ENCODE assay signal across 8 mouse cellular contexts in genomic region chr4:82622321-82622836, GRCm38 (mm10).
DNase-seq lines count a peak whose midpoint lies in the region; ATAC-seq and TF ChIP-seq lines count a peak whose summit lies in the region.

No protein-coding gene starts in this region.

- peak; percentile 60 for DNase-seq in neural tube, embryonic 11.5 days (ENCODE audit: low spot score)
- no peak for DNase-seq in neural tube, embryonic 10.5 days (ENCODE audit: extremely low spot score, low spot score)
- DNase-seq in embryo, embryonic 9.5 days (ENCODE audit: extremely low spot score), result peak; percentile 14
- peak; percentile 47 for DNase-seq in kidney, postnatal 0 days (ENCODE audit: low spot score)
- no peak for DNase-seq in liver, embryonic 11.5 days (ENCODE audit: low spot score)

- no peaks in the 10 kb centered on the region for H3K9me3 ChIP-seq in neural tube, embryonic 11.5 days (ENCODE audit: control insufficient read depth, low read length)
- H3K9me3 ChIP-seq in heart, embryonic 13.5 days, result no peaks in the 10 kb centered on the region
- no peaks in the 10 kb centered on the region for H3K9me3 ChIP-seq in kidney, postnatal 0 days (replicated peaks; ENCODE audit: low read length)
- no peaks in the 10 kb centered on the region for H3K9me3 ChIP-seq in liver, embryonic 11.5 days (ENCODE audit: control insufficient read depth, low read length)
- H3K9me3 ChIP-seq in neural tube, embryonic 12.5 days, result no peaks in the 10 kb centered on the region

- H3K27me3 ChIP-seq in neural tube, embryonic 11.5 days (ENCODE audit: control insufficient read depth, insufficient read depth, low read length), result no peaks in the 10 kb centered on the region
- no peaks in the 10 kb centered on the region for H3K27me3 ChIP-seq in heart, embryonic 13.5 days (replicated peaks)
- no peaks in the 10 kb centered on the region for H3K27me3 ChIP-seq in kidney, postnatal 0 days (ENCODE audit: insufficient read depth, low read length)
- no peaks in the 10 kb centered on the region for H3K27me3 ChIP-seq in liver, embryonic 11.5 days (replicated peaks; ENCODE audit: control insufficient read depth, insufficient read depth, low read length)
- H3K27me3 ChIP-seq in neural tube, embryonic 12.5 days (replicated peaks), result no peaks in the 10 kb centered on the region

- TF ChIP-seq CTCF in kidney, postnatal 0 days (IDR thresholded peaks at IDR 0.05; ENCODE audit: low read depth), result no peak

- 13% methylated on average over 3 of the region's 3 CpGs for WGBS in neural tube, embryonic 11.5 days
- 0% methylated on average over 3 of the region's 3 CpGs for WGBS in heart, embryonic 13.5 days
- 15% methylated on average over 3 of the region's 3 CpGs for WGBS in kidney, postnatal 0 days
- 13% methylated on average over 3 of the region's 3 CpGs for WGBS in liver, embryonic 11.5 days
- WGBS in neural tube, embryonic 12.5 days, result 5% methylated on average over 3 of the region's 3 CpGs

- H3K27ac ChIP-seq in neural tube, embryonic 11.5 days (ENCODE audit: low read depth, low read length), result peak overlapping the region; percentile 63
- peak overlapping the region; percentile 81 for H3K27ac ChIP-seq in heart, embryonic 13.5 days (replicated peaks)
- no peak overlapping the region for H3K27ac ChIP-seq in kidney, postnatal 0 days
- H3K27ac ChIP-seq in liver, embryonic 11.5 days (ENCODE audit: low read depth, low read length), result peak overlapping the region; percentile 5; the same call in 1 of the 2 replicates
- 0 out of 2 replicates have a peak overlapping the region, but pooled peaks have one; percentile 57 for H3K27ac ChIP-seq in neural tube, embryonic 12.5 days

- no peak overlapping the region for H3K4me2 ChIP-seq in neural tube, embryonic 11.5 days (ENCODE audit: low read depth)
- H3K4me2 ChIP-seq in heart, embryonic 13.5 days, result peak overlapping the region; percentile 51
- peak overlapping the region; percentile 6; the same call in 1 of the 2 replicates for H3K4me2 ChIP-seq in kidney, postnatal 0 days (ENCODE audit: low read length)
- 0 out of 2 replicates have a peak overlapping the region, but pooled peaks have one; percentile 22 for H3K4me2 ChIP-seq in liver, embryonic 11.5 days
- peak overlapping the region; percentile 25 for H3K4me2 ChIP-seq in neural tube, embryonic 12.5 days (replicated peaks)

- 0 out of 2 replicates have a peak, but pooled peaks cover 3% of the 10 kb centered on the region for H3K4me1 ChIP-seq in neural tube, embryonic 11.5 days (ENCODE audit: control insufficient read depth, insufficient read depth, low read length)
- peaks cover 45% of the 10 kb centered on the region for H3K4me1 ChIP-seq in heart, embryonic 13.5 days
- H3K4me1 ChIP-seq in kidney, postnatal 0 days (replicated peaks; ENCODE audit: insufficient read depth, low read length), result no peaks in the 10 kb centered on the region
- peaks cover 18% of the 10 kb centered on the region for H3K4me1 ChIP-seq in liver, embryonic 11.5 days (replicated peaks; ENCODE audit: control insufficient read depth, insufficient read depth, low read length)
- peaks cover 11% of the 10 kb centered on the region for H3K4me1 ChIP-seq in neural tube, embryonic 12.5 days

- ATAC-seq in neural tube, embryonic 11.5 days (ENCODE audit: insufficient read depth, low FRiP score, low TSS enrichment), result peak; percentile 78
- peak; percentile 72 for ATAC-seq in heart, embryonic 13.5 days (ENCODE audit: extremely low read depth, insufficient number of reproducible peaks, low FRiP score, low TSS enrichment)
- ATAC-seq in kidney, postnatal 0 days (replicated peaks; ENCODE audit: low FRiP score, low read depth), result no peak; the same call in 1 of the 2 replicates
- ATAC-seq in liver, embryonic 11.5 days (replicated peaks; ENCODE audit: low FRiP score), result peak; percentile 41
- peak; percentile 92 for ATAC-seq in neural tube, embryonic 12.5 days (ENCODE audit: low FRiP score, low read depth)
- no peak for ATAC-seq in CD4-positive, CD25-positive, alpha-beta regulatory T cell, adult 4 months

- H3K9ac ChIP-seq in neural tube, embryonic 11.5 days (ENCODE audit: low read length), result no peak overlapping the region
- H3K9ac ChIP-seq in heart, embryonic 13.5 days, result peak overlapping the region; percentile 61
- no peak overlapping the region for H3K9ac ChIP-seq in kidney, postnatal 0 days (ENCODE audit: low read depth, low read length)
- H3K9ac ChIP-seq in liver, embryonic 11.5 days (ENCODE audit: low read depth, low read length), result no peak overlapping the region
- H3K9ac ChIP-seq in neural tube, embryonic 12.5 days, result no peak overlapping the region

- H3K36me3 ChIP-seq in neural tube, embryonic 11.5 days (ENCODE audit: control insufficient read depth, insufficient read depth, low read length), result no peaks in the 10 kb centered on the region
- H3K36me3 ChIP-seq in heart, embryonic 13.5 days, result no peaks in the 10 kb centered on the region
- H3K36me3 ChIP-seq in kidney, postnatal 0 days (ENCODE audit: insufficient read depth, low read length), result no peaks in the 10 kb centered on the region
- no peaks in the 10 kb centered on the region for H3K36me3 ChIP-seq in liver, embryonic 11.5 days (ENCODE audit: control insufficient read depth, insufficient read depth, low read length)
- no peaks in the 10 kb centered on the region for H3K36me3 ChIP-seq in neural tube, embryonic 12.5 days

- no peak overlapping the region for H3K4me3 ChIP-seq in neural tube, embryonic 11.5 days (ENCODE audit: low read depth, low read length)
- H3K4me3 ChIP-seq in heart, embryonic 13.5 days, result peak overlapping the region; percentile 11; the same call in 1 of the 2 replicates
- no peak overlapping the region for H3K4me3 ChIP-seq in kidney, postnatal 0 days (replicated peaks; ENCODE audit: low read depth, low read length)
- H3K4me3 ChIP-seq in liver, embryonic 11.5 days (ENCODE audit: low read depth, low read length), result no peak overlapping the region
- no peak overlapping the region for H3K4me3 ChIP-seq in neural tube, embryonic 12.5 days

Comparison
In these comparisons a context has a peak if more than half of its experiments do, and no peak if none do; other contexts are left out.
1. DNase-seq: peak in neural tube, embryonic 11.5 days (single experiment), embryo, embryonic 9.5 days (single experiment) and kidney, postnatal 0 days (single experiment); none in neural tube, embryonic 10.5 days (single experiment) and liver, embryonic 11.5 days (single experiment).
2. ATAC-seq: peak in neural tube, embryonic 11.5 days (single experiment), heart, embryonic 13.5 days (single experiment), liver, embryonic 11.5 days (single experiment) and neural tube, embryonic 12.5 days (single experiment); none in kidney, postnatal 0 days (single experiment) and CD4-positive, CD25-positive, alpha-beta regulatory T cell, adult 4 months (single experiment).